Mouse (Mus musculus) heart, postnatal 25 days (tissue): ENCODE measurements around the gene Ccn1. TPM values are rescaled to one million over a fixed set of nuclear protein-coding genes. Genes with fewer than 3 reads are reported as not detected.

ENCODE experiments used
- DNase-seq: peaks from one replicate; pipeline ENCODE4 v3.0.0; 2022; ENCODE audit warnings: low spot score
- intact Hi-C: fragments of 180-260 bp; cut with DNase I; formaldehyde crosslinking; loops from one replicate; pipeline ENCODE4 v1.15.1; 2025
- total RNA-seq, 2 experiments: library from RNA; stranded (reverse); gene quantifications; 2 replicates each; pipeline ENCODE4 v1.2.3; 2021

The Ccn1 gene
- total RNA-seq, 2 experiments from 2014 or later, result 46.8 to 75.2 TPM

GRCm38 (mm10) chr3:145625546-145625945 lies 24.2 kb downstream of the Ccn1 start:
- intact Hi-C loops, result no loop called here
- no peak for DNase-seq

DNA sequence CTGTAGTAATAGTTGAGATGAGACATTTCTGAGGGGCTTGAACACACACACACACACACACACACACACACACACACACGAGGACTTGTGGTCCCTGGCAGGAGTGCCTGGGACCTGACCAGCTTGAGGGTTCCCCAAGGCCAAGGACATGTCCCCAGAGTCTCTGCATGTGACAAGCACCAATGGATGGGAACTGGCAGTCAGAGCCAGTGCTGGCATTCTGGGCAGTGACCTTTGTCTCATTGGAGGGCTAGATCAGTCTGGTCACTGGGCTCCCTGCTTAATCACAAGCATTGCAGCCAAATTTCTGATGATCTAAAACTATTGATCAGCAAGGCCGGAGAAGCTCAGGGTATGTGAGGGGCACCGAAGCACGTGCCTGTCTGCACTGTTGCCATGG lies 25.0 kb downstream of the Ccn1 start:
- DNase-seq, result no peak
- intact Hi-C loops, result no loop called here

DNA sequence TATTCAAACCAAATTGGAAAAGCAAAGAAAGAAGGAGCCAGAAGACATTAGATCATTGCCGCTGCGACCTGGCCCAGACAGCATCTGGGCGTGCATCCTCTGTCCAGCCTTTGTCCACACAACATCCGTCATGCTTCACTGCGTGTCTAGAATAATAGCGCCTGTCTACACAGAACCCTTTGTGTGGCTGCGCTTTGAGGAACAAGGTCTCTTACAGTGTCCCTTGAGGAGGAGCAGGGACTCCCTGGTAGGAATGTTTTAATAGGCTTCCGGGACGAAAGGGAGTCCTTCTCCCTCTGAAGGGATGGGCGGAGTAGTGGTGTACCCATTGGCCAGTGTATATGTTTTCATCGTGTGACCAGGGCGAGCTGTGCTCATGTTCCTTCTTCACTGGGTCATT lies 26.7 kb downstream of the Ccn1 start:
- intact Hi-C loops, result no loop called here
- DNase-seq, result no peak

DNA sequence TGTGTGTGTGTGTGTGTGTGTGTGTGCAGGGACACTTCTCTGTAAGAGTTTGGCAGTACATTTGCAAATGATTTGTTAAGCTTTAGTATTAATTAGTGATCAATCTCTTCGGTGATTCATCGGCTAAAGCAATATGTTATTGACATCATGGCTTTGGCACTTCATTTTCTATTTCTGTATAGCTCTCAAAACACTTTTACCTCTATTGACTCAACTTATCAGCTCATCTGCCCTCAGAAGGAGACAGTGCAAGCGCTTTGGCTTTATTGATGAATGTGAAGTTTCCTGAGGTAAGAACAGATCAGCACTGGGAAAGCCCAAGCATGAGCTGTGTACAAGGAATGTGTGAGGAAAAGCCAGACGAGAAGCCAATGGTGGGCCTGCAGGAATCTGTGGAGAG lies 28.6 kb downstream of the Ccn1 start:
- no peak for DNase-seq
- intact Hi-C loops, result no loop called here

- DNase-seq, result no peak
- intact Hi-C loops, result no loop called here
Observed at GRCm38 (mm10) chr3:145619621-145620365, 30.0 kb downstream of the Ccn1 start.

DNA sequence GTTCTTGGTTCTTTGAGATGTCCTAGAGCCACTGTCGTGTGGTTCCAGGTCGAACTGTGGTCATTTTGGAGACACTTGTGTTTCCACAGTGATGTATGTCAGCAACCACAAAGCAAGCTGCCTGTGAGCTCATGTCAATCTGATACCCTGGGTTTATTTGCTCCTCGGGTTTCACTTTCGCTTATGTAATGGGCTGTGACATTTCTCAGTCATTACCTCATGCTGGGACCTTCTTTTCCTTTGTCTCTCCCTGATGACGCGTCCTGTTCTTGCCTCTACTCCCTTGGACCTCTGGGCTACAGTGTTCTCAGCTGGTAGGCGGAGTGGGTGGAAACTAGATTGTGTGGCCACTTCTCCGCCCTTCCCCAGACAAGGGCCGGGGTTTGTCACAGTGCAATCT lies 31.5 kb downstream of the Ccn1 start:
- DNase-seq, result no peak
- intact Hi-C loops, result no loop called here

DNA sequence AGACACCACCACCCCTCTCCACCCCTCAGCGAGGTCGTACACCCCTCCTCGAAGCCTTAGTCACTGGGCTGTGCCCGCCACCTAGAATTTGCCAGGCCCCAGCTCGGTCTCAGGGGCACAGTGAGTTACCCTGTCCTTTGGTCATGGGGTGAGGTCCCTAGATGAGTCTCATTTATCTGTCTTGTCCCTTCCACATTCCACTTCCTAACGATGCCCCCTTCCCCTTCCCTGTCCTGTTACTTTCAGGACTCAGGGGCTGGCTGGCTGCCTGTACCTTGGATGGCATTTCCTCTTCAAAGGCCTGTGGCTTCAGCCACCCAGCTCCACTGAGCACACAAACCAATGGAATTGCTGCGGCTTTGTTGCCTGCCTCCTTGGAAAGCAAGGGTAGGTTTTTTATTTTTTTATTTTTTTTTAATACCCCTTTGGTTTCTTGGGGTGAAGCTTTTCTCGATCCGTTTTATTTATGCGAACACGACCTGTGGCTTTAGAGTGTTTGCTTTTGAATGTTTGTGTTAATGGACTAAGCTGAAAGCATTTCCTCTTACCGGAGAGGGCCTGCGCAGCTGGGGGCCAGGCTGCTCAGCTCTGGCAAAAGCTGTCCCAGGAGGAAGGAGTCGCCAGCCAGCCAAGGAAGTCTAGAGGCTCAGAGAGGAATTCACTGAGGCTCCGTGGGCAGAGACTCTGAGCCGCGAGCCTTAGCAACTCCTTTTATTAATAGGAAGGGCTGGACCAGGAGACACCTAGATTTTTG lies 35.2 kb downstream of the Ccn1 start:
- intact Hi-C loops, result no loop called here
- DNase-seq, result no peak

DNA sequence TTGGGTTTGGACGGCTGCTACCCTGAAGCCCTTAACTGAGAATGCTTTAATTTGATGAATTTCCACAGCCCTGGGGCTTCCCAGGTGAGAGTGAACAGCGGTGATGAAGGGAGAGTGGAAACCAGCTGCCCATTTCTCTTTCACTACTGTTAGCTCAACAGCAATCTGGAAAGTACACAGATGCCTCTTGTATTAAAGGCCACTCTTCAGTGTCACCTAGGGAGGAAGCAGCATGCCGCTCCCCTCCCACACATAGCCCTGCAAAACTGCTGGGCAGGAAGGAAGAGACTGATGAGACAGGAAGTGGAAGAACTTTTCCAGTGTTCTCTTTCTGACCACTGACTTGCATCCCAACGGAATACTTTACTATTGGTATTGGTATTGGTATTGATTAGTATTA lies 36.5 kb downstream of the Ccn1 start:
- intact Hi-C loops, result no loop called here
- DNase-seq, result no peak

GRCm38 (mm10) chr3:145612662-145613061 lies 37.1 kb downstream of the Ccn1 start:
- intact Hi-C loops, result no loop called here
- no peak for DNase-seq

GRCm38 (mm10) chr3:145608320-145608719 lies 41.5 kb downstream of the Ccn1 start:
- intact Hi-C loops, result no loop called here

DNA sequence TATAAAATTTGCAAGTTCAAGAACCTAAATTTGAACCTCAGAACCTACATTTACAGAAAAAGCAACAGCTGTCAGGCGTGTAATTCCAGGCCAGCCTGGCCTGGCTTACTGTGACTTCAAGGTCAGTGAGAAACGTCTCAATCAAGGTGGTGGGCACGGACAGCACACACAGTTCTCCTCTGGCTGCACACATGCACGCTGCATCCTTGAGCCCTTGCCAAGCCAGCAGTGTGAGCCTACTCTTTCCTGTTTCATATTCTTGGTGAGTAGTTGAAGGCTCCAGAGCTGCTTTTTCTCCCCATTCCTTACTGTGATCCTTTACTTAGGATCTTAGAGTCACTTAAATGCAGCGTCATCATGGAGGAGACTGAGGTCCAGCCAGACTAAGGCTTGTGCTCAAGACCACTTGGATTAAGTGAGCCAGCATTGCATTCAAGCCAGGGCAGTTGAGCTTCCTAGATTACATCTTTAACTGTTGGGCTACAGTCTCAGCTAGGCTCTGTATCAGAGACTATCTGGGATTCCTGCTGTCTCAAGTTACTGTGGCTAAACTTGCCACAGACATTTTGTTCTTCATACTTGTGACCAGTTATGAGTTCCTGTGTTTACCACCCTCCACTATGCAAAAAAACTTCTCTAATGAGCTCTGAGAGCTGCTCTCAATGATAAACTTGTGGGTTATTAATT lies 44.2 kb downstream of the Ccn1 start:
- intact Hi-C loops, result no loop called here
- no peak for DNase-seq

More at GRCm38 (mm10) chr3:145608320-145608719, 41.5 kb downstream of the Ccn1 start:
- no peak for DNase-seq

DNA sequence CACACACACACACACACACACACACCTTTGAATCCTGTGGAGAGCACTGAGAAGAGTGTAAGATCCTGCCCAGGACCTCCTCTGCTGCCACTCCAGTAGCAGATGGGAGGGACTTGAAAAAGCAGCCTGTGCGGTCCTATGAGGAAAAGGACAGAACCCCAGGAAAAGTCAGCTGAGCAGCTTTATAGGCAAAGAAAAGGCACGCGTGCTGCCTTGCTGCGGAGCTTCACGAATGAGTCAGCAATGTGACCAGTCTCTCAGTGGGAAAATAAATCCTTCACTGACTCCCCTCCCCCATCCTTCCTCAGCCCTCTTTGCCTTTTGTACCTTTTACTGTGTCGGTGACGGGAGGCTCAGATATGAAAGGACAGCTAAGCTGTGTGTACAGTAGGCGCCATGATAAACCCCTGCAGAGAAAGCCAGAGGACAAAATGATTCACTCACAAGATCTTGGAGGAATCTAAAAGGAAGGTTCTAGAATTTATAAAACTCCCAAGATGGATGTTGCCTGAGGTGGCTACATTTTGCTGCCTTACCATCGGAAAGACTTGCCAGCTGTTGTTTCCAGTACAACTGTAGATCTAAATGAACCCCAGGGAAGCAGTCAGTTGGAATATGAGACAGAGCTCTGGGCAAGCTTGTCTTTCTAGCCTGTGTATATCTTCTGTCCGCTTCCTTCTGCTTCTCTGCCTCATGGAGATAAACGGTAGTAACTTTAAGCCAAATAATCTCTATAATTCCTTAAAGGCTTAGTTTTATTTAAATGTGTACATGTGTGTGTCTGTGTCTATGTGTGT lies 47.2 kb downstream of the Ccn1 start:
- intact Hi-C loops, result no loop called here
- no peak for DNase-seq

- DNase-seq, result no peak
- intact Hi-C loops, result no loop called here
Observed at GRCm38 (mm10) chr3:145601345-145601744, 48.4 kb downstream of the Ccn1 start.

DNA sequence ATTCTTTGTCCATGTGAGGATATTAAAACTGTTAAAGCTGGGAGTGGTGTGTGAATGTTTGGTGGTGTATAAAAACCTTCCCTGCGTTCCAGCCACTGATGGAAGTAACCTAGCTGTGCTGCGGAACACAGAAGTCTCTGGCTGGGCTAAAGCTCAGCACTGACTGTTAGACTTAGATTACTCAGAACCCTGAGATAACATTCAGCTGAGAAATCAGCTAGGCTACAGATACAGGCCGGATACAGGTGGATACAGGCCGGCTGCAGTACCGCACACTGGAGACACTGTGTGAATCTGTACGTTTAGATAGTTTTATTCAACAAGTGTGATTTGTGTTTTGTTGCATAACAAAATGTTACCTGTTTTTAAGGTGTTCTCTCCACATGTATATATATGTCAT lies 49.0 kb downstream of the Ccn1 start:
- DNase-seq, result no peak
- intact Hi-C loops, result no loop called here

DNA sequence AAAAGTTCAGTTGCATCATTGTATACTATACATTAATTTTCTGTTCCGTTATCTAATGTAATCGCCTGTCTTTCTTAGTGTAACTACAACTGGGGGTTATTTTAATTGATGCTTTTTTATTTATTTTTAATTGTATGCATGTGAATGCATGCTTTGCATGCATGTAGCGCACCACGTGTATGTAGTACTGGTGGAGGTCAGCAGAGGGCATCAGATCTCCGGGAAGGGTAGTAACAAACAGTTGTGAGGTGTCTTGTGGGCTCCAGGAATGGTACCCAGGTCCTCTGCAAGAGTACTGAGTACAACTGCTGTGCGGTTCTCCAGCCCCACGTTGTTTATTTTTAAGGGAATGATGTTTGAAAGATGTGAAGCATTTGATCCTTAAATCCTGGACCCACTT lies 50.7 kb downstream of the Ccn1 start:
- intact Hi-C loops, result no loop called here
- DNase-seq, result no peak

Other genes starting within 250 kb of the Ccn1 start
- gene Znhit6, start 73.8 kb downstream of the Ccn1 start, total RNA-seq, result 10 to 100 TPM; 10.5 to 11.1 TPM
- gene Ddah1, start 108.7 kb upstream of the Ccn1 start, total RNA-seq, result 1 to 10 TPM; 8.6 to 9.6 TPM